Mouse (Mus musculus) CD4-positive, CD25-positive, alpha-beta regulatory T cell, adult 4 months (primary cell): ENCODE measurements around the gene Slc22a4. TPM values are rescaled to one million over a fixed set of nuclear protein-coding genes. Genes with fewer than 3 reads are reported as not detected.
"Not testable (repeated sequence)": the region's sequence is repeated elsewhere in the genome, so short reads cannot be mapped to it uniquely, and the experiment has no call there.

ENCODE experiments used
- ATAC-seq: one replicate; pipeline ENCODE4 v1.8.0; 2017
- polyA plus RNA-seq, 2 experiments: library from polyadenylated mRNA; unstranded; fragments of 100-300 nt; shearing (Covaris generic); gene quantifications; one replicate each; pipeline ENCODE4 v1.2.1; 2017

The Slc22a4 gene
- polyA plus RNA-seq, 2 experiments from 2014 or later = not detected

DNA sequence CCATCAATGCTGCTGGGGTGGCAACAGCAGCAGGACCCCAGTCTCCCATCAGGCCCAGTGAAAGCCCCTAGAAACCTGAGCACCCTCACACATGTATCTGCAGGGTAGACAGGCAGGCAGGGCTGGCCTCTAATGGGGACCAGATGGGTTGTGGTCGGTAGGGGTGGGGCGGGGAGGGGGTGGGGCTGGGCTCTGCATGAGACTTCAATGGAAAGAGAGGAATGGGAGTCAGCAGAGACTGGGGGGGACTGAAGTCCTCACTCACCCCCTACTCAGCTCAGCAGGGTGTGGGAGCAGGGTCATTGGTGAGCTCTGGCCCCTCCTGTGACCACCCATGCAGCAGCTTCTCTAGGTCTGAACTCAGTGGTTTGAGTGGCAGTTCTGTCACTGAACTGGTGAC, 29.5 kb upstream of the Slc22a4 start:
- no peak for ATAC-seq

DNA sequence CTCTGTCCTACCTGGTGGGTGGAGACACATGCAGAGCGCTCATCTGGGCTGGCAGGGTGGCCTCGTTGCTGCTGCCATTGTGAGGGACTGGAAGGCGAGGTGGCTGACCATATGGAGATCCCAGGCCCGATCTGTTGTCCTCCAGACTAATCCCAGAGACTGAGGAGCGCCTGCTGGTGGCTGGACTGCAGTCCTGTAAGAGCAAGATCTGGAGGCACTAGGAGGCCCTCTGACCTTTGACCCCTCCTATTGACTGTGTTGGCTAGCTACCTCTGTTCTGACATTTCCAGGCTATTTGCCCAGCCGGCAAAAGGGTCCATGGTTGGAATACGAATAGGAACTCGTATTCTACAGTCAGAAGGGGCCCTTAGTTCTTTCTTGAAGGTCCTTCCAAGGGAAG, 28.2 kb upstream of the Slc22a4 start:
- no peak for ATAC-seq

DNA sequence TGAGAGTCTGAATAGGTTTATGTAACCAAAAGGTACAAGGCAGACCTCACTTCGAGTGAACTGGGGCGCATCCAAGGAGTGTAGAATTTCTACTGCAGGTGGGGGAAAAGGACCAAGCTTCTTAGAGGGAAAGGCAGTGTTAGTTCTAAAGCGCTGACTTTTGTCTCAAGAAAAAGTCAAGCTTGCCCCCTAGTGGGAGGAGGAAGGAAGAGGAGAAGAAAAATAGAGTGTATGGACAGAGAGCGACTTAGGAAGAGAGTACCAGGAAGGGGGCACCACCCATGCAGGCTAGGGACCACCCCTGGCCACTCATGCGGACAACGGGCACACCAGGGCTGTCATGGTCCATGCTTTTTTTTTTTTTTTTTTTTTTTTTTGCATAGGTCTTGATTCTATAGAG, 26.4 kb upstream of the Slc22a4 start:
- ATAC-seq = no peak

DNA sequence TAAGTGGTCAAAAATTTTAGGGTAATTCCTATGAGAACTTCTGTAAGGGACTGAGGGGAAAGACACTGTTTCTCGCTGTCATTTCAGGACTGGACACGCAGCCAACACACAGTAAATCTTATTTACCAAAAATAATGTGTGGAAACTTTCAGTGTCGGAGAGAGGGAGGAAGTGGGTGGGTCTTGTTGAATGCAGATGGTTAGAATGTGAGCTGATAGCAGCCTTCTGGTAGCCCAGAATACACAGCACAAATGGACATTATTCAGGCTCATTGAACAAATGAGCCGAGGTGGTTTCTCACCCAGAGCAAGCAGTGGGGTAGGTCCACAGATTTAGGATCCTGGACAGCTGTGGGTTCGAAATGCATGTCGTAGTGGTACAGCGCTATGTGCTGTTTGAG, 25.2 kb upstream of the Slc22a4 start:
- no peak for ATAC-seq

DNA sequence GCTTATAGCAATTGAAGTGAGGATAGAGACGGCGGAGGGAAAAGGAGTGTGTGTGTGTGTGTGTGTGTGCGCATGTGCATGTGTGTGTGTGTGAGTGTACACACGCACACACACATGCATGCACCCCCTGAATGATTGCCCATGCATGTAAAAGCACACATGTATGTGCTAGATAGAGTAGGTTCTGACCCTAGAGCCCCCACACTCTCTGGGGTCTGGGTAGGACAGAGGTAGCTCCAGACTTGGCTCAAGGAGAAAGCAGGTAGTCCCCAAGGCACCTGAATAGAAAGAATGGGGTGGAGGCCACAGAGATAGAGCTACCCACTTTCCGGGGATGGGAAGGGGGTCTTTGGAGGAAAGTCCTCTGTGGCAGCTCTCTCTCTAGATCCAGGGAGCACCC, 24.2 kb upstream of the Slc22a4 start:
- ATAC-seq = no peak

DNA sequence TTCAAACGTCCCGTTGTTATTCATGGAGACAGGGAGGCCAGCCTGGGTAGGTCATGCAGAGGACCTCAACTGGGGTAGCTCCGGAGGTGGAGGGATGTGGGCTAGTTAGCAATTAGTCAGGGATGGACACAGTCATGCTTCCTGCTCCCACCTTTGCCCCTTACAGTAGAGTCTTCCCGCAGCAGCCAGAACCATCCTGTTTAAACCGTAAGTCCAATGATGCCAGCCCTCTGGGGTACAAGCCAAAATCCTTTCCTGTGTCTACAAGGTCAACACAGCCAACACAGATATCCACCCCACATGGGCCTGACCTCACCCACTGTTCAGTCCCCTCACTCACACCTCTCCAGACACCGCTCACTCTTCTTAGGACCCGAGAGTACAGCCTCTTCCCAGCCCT, 23.3 kb upstream of the Slc22a4 start:
- no peak for ATAC-seq

DNA sequence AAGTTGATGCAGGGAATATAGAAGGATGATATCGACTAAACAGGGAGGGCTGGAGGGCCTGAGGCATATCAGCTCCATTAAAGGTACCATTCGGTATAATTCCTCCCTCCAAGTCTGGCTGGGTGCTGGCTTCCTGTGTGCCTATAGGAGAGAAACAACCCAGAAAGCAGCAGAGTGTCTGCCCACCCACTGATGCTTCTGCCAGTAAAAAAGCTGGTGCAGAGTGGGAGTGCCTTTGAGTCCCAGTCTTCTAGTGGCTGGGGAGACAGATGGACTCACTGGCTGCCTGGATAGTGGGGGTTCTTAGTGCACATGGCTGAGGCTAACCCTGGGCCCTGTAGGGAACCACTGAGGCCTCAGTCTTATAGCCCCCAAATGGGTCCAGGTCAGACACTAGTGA, 22.3 kb upstream of the Slc22a4 start:
- no peak for ATAC-seq

DNA sequence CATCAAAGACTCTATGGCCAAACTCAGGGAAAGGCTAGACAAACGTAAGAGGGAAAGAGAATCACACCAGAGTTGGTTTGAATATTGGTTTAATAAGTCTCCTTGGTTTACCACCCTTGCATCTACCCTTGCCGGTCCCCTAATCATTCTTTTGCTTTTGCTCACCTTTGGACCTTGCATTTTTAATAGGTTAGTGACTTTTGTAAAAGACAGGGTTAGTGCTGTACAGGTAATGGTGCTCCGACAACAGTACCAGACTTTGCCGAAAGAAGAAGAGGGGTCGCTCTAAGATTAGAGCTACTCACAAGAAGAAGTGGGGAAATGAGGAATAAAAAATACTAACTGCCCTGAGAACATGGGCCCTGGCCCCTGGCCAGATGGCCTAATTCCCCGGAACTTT, 12.8 kb upstream of the Slc22a4 start:
- no peak for ATAC-seq

DNA sequence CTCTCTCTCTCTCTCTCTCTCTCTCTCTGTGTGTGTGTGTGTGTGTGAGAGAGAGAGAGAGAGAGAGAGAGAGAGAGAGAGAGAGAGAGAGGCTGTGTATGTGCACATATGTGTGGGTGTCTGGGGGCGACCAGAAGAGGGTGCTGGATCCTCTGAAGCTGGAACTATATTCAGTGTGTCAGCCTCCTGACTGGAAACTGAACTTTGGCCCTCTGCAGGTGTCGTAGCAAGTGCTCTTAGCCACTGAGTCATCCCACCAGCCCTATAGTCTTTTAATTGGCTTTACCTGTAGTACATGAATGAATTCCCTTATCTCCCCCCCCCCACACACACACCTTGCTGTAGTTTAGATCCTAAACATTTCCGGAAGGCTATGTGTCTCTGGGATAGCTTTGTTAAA, 5.0 kb upstream of the Slc22a4 start:
- not testable (repeated sequence) for ATAC-seq

DNA sequence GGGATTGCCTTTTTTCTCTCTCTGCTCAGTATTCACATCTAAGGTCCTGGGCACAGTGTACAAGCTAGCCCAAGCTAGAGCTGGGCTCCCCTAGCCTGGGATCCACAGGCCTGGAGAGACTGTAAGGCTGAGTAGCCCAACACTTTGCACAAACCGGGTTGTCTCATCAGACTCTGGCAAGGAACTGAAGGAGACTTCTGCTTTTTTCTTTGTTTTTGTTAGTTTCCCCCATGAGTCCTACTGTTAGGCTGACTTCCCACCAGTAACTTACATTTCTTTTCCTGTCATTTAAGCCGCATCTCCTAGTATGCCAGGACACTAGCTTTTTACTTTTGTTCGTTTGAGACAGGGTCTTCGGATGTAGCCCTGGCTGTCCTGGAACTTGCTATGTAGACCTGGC, 1.1 kb upstream of the Slc22a4 start:
- ATAC-seq = no peak

DNA sequence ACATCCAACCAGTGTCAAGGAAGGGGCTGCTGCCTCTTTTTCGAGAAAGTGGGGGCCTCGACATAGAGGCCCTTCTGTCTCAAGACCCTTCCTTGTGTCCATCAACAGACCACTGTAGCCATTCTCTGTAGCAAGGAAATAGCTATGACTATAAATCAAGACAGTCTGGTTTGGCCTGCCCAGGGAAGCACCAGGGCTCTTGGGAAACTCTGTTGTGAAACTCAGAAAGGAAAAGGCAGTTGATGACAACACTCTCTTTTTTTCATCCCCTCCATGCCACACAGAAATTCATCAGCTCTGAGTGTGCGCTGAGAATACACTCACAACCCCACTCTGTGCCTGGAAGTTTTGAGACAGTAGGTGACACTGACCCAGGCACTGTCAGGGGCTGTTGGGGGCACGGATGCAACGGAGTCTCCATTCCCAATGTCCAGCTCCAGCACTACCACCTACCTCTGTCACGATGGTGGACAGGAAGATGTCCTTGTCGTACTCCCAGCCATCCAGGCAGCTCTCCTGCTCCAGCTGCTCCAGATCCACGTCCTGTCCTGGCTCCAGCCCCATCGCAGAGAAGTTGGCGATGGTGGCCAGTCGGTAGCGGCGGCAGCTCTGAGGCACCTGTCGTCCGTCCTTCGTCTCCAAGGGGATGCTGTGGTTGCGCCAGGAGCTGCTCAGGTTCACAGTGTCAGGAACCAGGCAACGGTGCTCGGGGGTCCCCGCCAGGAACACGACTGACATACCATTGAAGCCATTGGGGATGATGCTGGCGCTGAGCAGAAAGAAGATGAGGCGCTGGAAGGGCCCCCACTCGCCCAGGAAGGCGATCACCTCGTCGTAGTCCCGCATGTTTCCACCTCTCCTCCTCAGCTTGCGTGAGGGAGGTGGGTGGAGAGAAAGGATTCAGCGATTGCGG, 503 bp downstream of the Slc22a4 start:
- no peak for ATAC-seq

DNA sequence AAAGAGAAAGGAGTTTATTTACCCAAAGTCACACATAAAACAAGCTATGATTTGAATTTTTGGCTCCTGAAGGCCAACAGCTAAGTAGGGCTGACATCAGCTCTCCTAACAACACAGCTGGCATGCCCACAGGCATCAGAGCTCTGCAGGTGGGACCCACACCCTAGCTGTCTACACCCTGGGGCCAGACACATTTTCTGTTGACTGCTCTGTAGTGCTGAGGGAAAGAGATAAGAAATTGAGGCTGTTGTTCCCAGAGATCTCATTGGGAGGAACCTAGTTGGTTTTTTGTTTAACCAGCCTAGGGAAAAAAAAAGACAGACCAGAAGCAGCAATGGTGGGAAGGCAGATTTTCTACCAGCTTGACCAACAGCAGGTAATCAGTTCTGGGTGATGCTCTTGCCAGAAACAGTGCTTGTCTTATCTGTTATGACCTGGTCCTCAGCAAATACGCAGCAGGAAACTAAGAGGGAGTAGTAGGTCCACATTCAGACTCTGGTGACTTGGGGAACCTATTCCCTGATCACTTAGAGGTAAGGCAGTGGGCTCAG, 1.3 kb downstream of the Slc22a4 start:
- ATAC-seq = no peak

DNA sequence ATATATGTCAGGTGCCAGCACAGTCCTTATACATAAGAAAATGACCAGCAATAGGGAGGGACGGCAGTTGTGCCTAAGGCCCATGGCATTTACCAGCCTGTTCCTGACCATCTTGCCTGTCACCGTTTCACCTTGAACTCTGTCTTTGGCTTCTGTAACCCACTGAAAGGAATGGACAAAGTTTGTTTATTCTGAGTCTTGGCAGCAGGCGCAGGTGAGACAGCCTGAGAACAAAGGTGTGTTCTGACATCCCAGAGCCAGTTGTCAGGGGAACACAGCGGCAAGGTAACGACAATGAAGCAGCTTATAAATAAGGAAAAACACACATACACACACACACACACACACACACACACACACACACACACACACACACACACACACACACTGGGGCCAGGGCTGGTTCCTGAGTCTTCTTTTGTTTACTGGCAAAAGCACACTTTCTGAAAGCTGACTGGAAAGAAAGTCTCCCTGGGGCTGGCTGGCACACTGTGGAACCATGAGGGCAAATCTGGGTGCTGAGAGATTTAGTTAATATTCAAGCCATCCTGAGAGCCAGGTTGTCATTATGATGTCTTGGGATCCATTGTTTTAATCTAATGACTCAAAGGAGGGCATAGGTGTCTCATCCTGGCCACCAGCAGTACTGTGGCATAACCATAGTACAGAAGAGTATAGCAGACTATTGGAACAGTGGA, 6.3 kb downstream of the Slc22a4 start:
- ATAC-seq = no peak

DNA sequence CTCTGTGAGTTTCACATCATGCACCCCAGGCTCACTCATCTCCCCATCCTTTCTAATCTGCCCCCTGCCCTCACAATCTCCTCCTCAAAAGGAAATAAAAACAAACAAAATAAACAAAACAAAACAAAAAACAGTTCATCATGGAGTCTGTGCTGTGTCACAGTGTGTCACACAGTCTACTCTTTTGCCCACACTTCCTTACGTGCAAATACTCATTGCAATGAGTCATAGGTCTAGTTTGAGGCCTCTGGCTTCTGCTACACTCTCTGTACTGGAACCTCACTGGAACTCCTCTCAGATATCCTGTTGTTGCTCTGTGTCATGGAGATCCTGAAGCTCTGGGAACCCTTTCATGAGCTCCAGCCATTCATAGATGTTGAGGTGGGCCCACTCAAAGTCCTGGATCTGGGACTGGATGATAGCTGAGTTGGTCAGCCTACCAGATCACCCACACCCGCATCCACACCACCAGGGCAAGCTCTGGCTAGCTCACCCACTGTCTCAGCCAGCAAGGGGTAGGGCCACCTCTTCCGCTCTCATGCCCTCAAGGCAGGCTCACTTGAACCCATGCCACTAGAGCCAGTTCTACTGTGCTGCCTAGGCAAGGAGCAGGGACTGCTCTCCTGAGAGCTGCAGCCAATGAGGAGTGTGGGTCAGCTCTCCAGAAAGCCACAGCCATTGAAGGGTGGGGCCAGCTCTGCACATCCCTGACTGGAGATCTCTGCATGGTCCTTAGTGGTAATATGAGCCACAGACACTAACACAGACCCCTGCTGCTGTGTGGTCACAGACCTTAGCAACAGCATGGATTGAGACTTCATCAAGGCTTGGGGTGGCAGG, 8.8 kb downstream of the Slc22a4 start:
- no peak for ATAC-seq

DNA sequence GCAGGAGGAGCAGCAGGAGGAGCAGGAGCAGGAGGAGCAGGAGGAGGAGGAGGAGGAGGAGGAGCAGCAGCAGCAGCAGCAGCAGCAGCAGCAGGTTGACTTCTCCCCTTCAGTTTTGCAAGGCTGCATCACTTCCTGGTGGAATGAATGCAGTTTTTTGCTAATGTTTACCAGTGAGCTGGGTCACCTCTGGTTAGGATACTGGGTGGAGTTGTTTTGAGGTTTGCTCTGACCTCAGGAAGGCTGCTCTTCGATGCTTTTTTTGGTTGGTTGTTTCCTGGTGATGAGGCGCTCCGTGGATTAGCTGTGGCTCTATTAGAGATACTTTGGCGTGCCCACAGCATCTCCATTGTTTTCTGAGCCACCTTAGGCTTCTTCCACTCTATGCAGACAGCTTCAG, 10.3 kb downstream of the Slc22a4 start:
- ATAC-seq = no peak

DNA sequence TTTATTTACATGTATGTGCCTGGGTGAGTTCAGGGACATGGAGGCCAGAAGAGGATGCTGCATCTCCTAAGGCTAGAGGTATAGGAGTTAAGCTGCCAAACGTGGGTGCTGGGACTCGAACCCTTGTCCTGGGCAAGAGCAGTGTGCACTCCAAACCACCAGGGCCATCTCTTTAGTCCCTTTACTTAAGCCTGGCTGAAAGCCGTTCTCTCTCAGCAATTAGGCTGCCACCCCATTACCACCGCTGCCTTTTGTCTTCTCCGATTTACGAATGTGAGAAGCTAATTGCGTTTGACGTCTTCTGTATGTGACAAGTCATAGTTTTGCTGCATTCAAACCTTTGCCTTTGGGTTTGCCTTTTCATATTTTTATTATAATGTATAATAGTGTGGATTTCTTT, 11.8 kb downstream of the Slc22a4 start:
- no peak for ATAC-seq

DNA sequence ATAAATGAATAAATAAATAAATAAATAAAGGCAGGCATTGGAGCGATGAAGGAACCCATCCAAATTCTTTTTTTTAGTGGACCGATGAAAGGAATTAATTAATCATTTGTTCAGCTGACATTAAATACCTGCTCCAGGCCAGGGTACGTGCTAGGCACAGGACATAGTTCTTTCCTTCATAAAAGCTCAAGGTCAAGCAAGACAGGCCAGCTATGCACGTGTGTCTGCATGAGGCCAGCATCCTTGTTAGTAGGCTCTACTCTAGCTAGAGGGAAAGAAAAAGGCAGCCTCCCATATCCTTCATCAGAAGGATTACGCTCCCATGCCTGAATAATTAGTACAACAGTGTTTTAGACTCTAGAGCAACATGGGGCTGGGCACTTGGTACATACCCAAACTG, 14.9 kb downstream of the Slc22a4 start:
- ATAC-seq = no peak

DNA sequence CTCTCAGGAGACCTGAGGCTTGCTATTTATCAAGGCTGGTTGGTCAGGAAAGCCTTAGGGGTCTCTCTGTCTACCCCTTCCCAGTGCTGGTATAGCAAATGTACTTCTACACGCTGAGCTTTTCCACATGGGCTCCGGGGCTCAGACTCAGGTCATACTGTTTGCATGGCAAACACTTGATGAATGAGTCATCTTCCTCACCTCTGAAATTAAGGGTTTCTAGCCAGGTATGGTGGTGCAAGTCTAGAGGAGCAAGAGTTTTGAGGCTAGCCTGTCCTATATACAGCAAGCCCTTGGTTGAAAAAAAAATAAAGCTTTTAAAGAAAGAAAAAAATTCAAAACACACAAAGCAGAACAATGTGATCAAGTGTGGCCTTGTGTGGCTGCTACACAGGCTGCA, 16.6 kb downstream of the Slc22a4 start:
- no peak for ATAC-seq

DNA sequence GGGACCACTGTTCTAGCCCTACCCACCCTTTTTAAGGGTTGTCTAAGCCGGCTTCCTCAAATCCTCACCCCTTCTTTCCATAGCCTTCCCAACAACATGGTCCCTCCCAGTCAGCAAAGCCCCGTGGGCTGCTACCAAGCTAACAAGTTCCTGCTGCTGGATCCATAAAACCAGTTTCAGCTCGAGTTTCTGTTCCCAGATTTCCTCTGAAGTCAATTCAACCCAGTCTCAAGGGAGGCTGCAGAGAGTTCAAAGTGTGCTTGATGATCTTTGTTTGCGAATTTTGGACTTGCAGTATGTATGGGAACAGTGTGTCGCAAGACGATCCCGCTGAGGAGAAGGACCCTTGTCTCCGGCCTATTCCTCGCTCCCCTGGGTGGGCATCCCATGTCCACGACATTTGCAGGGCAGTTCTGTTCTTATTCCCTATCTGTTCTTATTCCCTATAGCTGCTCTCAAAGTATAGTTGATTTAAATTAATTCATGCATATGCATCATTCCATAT, 19.4 kb downstream of the Slc22a4 start:
- ATAC-seq = no peak

DNA sequence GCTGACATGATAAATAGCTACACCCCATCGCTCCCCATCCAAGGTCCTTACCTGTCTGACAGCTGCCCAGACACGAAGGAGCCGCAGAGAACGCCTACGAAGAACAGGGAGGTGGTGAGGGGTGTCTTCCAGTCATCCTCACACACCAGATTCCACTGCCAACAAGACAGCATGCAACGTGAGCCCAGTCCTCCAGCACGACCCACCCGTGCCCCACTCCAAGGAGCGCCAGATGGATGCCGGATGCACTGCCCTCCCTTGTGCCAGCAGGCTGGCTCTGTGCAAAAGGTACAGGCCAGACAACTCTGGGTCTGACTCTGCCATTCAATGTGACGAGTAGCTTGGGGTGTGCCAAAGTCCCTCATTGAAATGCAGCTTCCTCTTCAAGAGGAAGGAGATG, 20.2 kb downstream of the Slc22a4 start:
- ATAC-seq = no peak

DNA sequence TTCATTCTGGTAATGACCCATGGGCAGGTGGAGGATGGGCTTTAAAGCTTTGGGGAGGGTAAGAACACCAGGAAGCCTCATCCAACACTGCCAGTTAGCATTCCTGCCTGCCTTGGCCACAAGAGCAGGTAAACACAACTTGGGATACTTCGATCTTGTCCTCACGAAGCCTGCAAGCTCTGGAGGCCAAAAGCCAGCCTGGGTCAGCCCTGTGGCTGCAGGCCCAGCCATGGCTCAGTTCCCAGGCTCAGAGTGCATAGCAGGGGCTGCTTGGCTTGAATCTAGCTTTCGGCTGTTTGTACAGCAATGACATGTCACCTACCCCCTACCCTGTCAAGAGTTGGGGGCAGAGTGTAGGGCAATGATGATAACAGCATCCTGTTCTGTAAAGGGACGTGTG, 21.0 kb downstream of the Slc22a4 start:
- no peak for ATAC-seq

DNA sequence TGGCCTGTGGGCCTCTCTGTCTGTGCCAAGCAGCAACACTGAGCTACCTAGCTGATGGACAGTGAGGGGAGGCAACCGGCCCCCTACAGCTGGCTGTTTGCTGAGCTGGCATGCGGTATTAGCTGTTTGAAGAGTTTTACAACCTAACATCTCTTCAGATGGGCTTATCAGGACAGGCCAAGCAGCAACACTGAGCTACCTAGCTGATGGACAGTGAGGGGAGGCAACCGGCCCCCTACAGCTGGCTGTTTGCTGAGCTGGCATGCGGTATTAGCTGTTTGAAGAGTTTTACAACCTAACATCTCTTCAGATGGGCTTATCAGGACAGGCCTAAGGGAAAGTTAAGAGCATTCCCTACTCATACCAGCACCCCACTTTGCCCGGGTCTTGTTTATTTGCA, 21.5 kb downstream of the Slc22a4 start:
- not testable (repeated sequence) for ATAC-seq

DNA sequence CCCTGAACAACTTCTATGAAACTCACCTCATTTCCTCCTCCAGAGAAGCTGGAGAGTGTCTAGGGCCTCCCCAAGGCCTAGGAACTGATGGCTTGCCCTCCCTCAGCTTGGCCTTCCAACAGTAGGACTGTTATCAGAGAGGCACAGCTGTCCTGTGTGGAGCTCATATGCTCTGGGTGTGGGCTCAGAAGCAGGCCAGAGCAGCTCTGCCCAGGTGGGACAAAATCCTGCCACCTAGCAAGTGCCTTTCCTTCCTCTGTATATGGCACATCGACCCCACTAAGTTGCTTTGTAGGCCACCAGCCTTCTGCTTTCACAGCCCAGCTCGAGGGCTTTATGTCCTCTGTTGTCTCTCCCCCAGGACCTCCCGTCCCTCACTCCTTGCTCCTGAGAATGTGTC, 23.2 kb downstream of the Slc22a4 start:
- ATAC-seq = no peak
